Mouse (Mus musculus): ENCODE data around the gene Asb18.

Asb18 gene

DNA sequence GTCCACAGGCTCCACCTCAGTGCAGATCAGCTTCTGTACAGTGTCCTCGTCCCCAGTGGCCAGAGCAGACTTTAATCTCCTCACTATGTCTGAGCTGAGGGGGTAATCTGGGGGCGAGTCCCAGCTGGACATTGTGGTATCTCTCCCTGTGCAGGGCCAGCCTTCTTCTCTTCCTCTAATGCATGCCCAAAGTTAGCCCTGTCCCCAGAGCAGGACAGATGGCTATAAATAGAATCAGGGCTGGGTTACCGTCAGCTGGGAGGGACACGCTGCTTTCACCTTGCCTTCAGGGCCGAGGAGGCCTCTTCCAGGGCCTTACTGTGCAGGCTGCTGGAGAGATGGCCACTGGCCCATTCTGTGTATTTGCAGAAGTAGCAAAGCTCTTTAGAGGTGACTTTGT is at the start of gene Asb18:
Gene Asb18, minus strand, starts transcription at position 221 of the 400 bp plus-strand sequence.
- no peak for DNase-seq (ENCODE audit: low spot score in 2 of 2)

DNA sequence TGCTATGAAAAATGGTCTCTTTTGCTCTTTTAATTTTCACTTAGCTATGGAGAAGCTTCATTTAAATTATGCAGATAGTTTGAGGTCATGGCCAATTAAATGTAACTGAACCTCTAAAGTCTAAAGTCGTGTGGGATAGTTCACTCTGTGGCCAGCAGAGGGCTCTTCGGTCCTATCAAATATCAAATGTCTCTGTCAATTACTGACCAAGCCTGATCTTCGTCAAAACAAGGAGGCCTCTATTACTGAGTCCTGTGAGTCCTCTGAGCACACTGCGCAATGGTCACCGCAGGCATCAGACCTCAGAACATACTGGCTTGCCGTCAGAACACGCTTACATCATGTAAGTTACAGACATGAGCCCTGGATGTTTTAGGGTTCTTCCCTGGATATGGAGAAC is 46.1 kb upstream of the Asb18 start:
- peak in 1 of 2 experiments; percentile 73 for DNase-seq (ENCODE audit: low spot score in 2 of 2)

DNA sequence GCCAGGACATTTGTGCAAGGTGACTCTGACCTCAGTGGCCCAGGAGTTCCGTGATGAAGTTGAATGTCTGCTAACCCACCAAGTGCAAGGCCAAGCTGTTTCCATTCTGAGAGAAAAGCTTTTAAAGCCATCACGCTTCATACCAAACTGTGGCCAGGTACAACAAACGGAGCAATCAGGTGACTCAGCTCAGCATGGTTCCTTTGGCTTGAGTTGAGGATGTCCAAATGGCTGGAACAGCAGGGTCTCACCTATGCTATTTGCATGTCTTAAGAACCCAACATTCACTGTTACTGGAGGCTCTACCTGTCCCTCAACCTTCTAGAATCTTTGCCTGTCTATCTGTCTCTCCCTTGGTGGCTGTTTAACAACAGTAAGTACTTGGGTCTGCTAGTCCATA is 45.6 kb upstream of the Asb18 start:
- DNase-seq (ENCODE audit: low spot score in 2 of 2), result no peak

DNA sequence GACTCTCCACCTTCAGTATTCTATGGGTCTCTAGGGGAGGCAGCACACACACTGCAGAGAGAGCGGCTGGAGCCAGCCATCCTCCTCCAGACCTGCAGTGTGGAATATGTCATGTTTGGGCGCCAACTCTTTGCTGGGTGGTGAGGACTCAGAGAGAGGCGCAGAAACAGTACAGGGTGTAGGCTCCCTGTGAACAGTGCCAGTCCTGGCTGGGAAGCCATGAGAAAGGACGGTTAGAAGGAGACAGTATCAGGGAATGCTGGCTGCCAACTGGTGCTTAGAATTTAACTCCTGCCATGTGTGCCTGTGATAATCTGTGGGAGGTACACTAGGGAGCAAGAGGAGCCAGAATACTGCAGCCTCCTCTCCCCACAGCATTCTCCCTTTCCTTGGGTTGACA is 40.5 kb upstream of the Asb18 start:
- DNase-seq (ENCODE audit: low spot score in 2 of 2), result peak; percentile 44 to 73

DNA sequence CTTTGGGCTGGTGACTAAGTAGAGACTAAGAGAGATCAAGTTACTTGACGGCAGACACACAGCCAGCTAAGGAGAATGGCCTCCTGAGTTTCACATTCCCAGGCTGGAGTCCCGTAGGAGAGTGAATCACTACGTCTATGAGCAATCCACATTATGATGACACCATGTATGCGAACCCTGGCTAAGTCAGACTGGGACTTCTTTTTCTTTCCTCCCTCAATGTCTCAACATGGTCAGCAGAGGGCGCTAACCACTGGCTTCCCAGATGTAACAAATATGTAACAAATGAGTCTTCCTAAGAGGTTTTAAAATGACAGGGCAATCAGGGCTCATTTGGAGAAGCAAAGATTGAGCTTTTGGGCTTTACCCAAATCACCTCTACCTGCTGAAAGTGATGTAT is 36.9 kb upstream of the Asb18 start:
- peak in 1 of 2 experiments; percentile 51 for DNase-seq (ENCODE audit: low spot score in 2 of 2)

DNA sequence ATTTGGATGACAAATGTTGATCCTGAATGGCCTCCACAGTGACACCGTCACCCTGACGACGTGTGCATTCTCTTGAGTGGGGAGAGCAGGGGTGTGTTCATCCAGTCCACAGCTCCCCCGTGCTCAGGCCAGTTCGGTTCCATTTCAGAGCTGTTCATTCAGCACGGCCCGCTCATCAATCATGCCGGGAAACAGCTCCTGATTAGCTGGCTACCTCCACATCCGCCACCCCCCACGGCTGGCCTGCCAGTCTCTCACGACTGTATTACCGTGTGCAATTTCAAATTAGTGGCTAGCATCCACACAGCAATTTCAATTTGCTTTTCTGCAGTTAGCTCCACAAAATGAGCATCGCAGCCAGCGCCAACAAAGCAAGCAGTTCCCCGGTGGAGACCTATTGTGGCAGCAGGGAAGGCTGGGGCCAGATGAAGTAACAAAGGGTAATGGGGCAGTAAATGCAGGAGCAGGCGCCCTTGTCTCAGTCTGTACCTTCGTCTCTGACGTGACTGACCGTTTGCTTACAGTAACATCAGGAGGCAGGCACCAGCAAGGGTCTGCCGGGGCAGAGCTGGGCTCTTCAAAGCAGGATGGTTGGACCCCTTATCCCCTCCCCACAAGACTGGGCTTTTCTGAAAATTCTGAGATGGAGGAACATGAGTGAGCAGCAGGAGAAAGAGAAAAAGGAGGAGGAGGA is 35.7 kb upstream of the Asb18 start:
- DNase-seq (ENCODE audit: low spot score in 2 of 2), result no peak

DNA sequence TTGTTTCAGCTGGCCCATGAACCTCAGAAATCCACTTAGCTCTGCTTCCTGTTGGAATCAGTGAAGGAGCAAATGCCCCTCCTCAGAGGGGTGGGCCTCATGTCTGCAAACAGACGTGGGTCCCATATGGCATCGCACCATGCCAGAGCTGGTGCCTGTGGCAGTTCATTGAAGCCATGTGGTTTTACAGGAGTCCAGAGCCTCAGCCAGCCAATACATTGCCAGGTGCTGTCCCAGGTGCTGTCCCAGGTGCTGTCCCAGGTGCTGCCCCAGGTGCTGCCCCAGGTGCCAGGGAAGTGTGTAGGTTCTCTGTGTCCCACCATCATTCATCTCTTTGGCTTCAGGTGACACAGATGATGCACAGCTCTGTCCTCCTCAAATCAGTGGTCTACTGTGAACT is 13.8 kb upstream of the Asb18 start:
- DNase-seq (ENCODE audit: low spot score in 2 of 2), result no peak

DNA sequence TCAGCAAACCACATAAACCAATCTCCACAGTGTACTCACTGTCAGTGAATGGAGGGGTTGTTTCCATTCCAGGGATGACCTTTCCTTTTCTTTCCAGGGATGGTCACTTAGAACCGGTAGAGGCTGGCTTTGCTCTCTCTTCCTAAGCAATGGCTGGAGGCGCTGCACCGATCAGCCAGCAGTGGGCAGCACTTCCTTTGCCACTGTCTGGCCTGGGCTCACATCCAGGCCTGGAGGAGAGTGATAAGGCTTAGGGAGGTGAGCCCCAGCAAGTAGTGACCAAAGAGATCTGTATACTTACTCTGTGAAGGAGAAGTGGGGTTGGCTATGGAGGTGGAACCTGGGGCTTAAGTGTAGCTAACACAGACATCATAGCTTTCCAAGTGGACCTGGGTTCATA is 12.5 kb upstream of the Asb18 start:
- peak in 1 of 2 experiments; percentile 13 for DNase-seq (ENCODE audit: low spot score in 2 of 2)

DNA sequence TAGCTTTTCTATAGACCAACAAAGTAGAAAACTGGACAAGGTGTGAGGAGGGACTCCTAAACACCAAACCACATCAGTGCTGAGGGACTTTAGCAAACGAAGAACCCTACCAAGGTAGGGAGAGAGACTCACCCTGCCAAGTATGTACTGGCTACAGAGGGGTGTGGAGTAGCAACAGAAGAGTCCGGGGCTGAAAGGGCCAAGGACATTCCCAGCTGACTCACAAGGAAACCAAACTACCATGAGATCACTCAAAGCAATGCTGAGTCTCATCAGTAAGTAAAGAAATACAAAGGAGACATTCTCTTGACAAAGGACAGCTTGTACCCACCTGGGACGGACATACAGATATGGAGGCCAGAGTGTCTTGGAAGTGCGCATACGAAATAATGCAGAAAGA is 5.9 kb upstream of the Asb18 start:
- no peak for DNase-seq (ENCODE audit: low spot score in 2 of 2)

DNA sequence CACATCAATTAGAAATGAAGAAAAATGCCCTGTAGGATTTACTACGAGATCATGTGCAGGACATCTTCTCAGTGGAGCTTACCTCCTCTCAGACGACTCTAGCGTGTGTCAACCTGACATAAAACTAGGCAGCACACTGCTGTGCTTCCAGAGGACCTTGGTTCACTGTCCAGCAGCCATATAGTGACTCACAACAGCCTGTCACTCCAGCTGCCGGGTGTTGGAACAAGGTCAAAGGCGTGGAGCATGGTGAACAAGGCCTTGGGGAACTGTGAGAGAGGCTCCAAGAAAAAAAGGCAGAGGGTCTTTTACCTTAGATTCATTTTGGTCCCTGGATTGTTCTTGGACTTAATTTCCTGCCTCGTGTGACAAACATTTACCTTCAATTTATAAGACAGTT is 3.6 kb upstream of the Asb18 start:
- no peak for DNase-seq (ENCODE audit: low spot score in 2 of 2)

DNA sequence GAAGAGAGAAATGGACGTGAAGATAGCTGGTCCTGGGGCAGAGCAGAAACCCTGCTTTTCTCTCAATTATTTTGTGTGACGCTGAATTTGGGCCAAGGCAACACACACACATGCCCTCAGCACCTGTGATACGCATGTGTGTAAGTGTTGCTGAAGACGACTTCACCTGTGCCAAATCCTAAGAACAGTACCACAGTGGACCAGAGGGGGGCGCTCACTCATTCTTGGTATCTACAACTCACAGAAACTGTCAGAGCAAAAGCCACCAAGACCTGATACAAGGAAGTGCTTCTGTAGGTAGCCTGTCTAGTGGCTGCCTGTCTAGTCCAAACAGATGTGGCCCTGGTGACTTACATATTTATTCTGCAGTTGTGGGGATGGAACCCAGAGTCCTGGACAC is 1.2 kb downstream of the Asb18 start:
- DNase-seq (ENCODE audit: low spot score in 2 of 2), result no peak

DNA sequence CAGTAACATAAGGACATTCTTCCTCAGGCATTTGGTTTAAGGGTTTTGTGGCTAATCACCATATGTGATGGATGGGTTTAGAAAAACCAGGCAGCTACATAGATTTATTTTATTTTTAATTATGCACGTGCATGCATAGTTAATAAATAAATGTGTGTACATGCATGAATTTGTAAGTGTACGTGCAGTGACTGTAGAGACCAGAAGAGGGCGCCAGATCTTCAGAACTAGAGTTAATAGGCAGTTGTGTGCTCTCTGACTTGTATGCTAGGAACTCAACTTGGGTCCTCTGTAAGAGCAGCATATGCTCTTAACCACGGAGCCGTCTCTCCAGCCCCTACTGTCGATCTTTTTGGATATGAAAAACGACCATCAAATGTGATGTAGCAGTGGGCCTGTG is 1.6 kb downstream of the Asb18 start:
- DNase-seq (ENCODE audit: low spot score in 2 of 2), result no peak

DNA sequence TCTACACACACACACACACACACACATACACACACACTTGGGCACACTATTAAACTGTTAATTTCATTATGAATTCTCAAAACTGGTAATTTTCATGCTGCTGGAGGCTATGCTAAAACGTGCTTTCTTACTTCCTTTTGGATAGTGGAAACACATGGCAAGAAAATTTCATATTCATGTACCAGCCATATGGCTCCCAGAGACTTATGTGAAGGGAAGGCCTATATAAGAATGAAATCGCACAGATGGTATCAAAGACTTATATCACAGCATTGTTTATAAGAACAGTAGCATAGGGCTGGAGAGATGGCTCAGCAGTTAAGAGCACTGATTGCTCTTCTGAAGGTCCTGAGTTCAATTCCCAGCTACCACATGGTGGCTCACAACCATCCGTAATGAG is 2.3 kb downstream of the Asb18 start:
- no peak for DNase-seq (ENCODE audit: low spot score in 2 of 2)

DNA sequence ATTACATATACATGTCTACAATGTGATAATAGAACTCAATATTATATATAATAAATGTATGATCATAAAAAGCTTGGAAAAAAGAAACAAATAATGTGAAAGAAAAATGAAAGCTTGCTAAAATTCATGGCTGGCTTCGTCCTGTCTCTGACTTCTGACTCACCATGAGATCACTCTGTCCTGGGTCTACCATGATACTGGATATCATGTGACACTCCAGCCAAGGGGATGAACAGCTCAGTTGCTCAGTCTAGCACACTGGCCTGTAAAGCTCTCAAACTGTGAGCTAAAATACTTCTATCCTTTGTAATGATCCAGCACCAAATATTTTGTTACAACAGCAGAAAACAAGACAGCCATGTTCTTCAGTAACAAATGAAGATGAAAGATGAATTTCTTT is 4.4 kb downstream of the Asb18 start:
- no peak for DNase-seq (ENCODE audit: low spot score in 2 of 2)

DNA sequence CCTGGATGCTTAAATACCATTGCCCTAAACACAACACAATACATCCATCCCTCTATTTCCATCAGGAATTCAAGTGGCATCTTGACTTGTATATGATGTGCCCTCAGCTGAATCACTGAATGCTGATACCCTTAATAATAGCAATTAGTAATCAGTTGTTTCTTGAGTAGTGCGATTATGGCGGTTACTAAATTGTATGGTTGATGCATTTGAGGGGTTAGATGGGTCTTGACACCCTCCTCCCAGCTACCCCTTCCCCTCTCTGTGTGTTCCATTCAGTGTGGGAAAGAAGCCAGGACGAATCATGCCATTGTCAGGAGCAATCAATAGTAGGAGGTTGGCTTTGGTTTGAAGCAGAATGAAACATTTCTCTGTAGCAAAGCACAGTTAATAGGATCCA is 5.3 kb downstream of the Asb18 start:
- DNase-seq (ENCODE audit: low spot score in 2 of 2), result no peak

DNA sequence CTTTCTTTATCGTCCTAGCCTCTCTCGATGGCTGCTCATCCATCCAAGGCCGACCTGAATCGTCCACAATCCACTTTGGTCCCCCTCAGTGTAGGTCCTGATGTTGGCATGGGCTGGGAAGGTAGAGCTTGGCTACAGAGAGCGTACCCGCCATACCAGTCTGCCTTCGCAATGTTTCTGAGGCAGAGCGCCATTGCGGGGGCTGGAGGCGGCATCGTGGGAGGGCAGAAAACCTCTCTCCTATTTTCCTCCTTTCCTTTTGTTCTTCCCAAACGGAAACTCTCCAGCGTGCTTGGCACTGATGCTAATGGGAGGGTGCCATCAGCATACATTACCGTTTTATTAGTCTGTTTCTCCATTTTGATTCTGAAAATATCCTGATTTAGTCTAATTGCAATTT is 7.8 kb downstream of the Asb18 start:
- peak in 1 of 2 experiments; percentile 39 for DNase-seq (ENCODE audit: low spot score in 2 of 2)

DNA sequence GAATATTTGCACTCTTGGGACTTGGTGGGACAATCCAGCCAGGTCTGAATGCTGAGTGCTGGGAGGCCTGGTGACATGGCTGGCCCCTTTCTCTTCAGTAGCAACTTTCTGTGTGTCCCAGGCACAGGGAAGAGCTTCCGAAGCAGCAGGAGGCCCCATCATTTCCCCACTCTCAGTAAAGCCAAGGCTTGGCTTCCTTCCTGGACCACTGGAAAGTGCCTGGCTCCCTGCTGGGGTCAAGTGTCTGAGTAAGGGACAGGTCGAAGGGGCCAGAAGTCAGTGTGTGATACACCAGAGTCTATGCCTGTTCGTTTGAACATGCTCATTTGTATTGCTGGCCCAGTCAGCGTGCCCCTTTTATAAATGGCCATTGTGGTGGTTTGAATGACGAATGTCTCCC is 13.5 kb downstream of the Asb18 start:
- no peak for DNase-seq (ENCODE audit: low spot score in 2 of 2)

DNA sequence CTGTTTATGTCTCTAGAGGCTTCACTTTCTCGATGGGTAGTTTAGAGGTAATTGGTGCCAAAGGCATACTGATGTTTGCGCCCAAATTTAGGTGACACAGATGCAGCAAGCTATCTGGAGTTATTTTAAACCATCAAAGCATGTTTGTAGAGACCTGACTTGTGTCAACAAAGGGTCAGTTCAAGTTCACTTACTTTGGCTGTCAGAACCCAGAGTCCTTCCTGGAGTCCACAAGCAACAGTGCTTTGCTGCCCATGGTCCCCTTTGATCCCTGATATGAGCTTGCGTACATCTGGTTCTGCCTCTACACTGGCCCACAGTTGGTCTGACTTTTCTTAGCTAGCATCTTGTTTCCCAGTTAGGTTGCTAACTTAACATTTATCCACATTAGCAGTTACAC is 14.6 kb downstream of the Asb18 start:
- DNase-seq (ENCODE audit: low spot score in 2 of 2), result no peak

DNA sequence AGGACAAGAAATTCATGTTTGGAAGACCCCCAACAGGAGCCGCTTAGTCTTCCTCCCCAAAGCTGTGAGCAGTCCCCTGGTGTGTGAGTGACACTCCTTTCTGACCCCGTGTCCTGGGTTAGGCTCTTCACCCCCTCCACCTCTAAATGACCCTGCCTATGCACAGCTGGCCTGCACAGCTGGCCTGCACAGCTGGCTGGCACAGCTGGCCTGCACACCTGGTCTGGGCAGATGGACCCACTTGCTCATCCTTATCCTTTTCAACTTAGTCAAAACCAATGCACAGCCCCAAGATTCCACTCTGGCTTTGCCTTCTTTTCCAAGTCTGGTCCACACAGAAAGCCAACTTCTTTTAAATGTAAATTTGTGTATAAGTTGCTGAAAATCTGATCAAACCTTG is 15.8 kb downstream of the Asb18 start:
- DNase-seq (ENCODE audit: low spot score in 2 of 2), result no peak

DNA sequence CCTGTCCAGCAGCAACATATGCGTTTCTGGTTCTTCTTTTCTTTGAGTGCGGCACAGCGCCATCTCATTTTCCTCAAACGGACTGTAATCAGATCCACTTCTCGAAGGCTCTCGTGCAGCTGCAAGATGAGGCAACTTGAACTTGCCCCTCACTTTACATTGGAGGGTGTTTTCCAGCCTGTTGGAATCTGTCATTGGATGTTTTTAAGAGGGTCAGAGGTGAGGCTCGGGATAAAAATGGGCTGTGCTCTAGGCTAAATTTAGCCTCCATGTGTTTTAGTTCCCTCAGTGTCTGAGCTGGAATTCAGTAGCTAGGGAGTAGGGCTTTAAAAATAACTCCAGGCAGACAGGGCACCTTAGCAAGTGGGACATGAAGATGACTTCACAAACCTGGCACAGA is 16.4 kb downstream of the Asb18 start:
- no peak for DNase-seq (ENCODE audit: low spot score in 2 of 2)

DNA sequence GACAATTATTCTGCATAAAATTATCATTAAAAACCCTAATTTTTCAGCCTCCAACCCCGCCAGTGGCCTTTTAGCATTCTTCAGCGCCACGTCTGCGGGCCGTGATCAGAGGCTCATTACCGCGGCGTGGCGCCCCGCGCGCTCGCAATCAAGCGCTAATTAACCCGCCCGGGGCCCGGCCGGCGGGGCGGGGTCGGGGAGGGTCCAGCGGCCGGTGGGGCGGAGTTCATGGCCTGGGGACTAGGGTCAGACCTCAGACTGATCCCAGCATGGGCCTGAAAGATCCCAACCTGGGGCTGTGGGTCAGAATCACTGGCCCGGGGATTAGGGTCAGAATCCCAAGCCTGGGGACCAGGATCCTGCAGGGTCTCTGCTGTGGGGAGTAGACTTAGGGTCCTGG is 22.2 kb downstream of the Asb18 start:
- no peak for DNase-seq (ENCODE audit: low spot score in 2 of 2)

DNA sequence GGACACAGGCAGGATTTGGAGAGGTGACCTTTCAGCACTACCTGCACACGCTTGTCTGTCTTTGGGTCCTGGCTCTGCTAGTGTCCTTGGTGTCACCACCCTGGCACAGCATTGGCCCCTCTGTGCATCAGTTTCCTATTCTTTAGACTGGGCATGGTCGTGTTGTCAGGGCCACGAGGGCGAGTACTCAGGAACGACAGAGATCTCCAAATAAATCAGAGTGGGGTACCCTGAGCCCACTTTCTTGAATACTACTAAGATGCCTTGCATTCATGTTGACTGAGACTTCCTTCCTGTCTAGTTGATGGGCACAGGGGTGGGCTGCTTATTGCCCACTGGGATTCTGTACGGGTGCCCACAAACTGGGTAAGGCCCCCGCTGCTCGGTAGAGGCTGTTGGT is 37.2 kb downstream of the Asb18 start:
- DNase-seq (ENCODE audit: low spot score in 2 of 2), result no peak

DNA sequence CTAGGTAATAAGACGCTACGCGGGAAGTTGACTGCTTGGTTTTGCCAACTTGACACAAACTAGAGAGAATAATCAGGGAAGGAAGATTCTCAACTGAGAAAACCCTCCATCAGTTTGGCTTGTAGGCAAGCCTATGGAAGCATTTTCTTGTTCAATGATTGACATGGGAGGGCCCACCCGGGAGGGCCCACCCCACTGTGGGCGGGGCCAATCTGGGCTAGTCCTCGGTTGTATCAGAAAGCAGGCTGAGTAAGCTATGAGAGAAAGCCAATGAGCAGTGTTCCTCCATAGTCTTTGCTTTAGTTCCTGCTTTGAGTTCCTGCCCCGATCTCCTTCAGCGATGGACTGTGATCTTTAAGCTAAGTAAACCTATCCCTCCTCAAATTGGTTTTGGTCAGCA is 38.1 kb downstream of the Asb18 start:
- no peak for DNase-seq (ENCODE audit: low spot score in 2 of 2)

DNA sequence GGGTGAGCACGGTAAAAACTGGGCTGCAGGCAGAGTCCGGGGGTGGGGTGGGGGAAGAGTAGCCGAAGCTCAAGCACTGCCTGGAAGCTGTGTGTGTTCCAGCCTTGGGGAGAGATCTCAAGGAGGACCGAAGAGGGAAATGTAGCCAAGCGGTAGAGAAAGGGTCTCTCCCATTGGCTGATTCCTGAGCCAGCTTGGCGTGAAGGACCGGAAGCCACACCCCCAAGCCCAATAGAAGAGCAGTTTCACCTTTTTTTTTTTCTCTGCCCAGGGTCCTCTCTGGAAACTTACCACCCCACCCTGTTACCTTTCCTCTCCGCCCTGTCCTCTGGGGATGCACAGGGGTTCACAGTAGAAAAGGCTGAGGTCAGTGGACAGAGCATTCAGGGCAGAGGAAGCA is 39.9 kb downstream of the Asb18 start:
- no peak for DNase-seq (ENCODE audit: low spot score in 2 of 2)

All from left cerebral cortex, adult 9 months (tissue).